Mouse (Mus musculus): ENCODE measurements around the gene Rars. TPM values are rescaled to one million over a fixed set of nuclear protein-coding genes. Genes with fewer than 3 reads are reported as not detected.

Rars gene
- polyA plus RNA-seq, 1 experiment from 2014 or later: 132 TPM

- Histone ChIP-seq H3K4me2 (ENCODE audit: low read depth, low read length) (no peak overlapping the region), H3K4me1 (ENCODE audit: control insufficient read depth, insufficient read depth, low read length) (no peaks in the 10 kb centered on the region), H3K27ac (replicated peaks; ENCODE audit: low read depth, low read length) (no peak overlapping the region), H3K9ac (replicated peaks; ENCODE audit: low read length) (no peak overlapping the region), H3K4me3 (ENCODE audit: low read depth, low read length) (no peak overlapping the region), H3K36me3 (replicated peaks; ENCODE audit: control insufficient read depth, insufficient read depth, low read depth, low read length) (peaks cover 5% of the 10 kb centered on the region; the same call in 1 of the 2 replicates), H3K27me3 (ENCODE audit: control insufficient read depth, insufficient read depth, low read length) (no peaks in the 10 kb centered on the region), H3K9me3 (replicated peaks; ENCODE audit: control insufficient read depth, low read length) (no peaks in the 10 kb centered on the region)
- no peak for DNase-seq (ENCODE audit: low spot score)
- WGBS: 92% methylated on average over 3 of the region's 3 CpGs
- no peak for ATAC-seq (replicated peaks; ENCODE audit: insufficient number of reproducible peaks, low FRiP score, low TSS enrichment, low read depth)
These were observed 57.9 kb downstream of the Rars start for GRCm38 (mm10) chr11:35776452-35776851.

- H3K27me3 ChIP-seq (ENCODE audit: control insufficient read depth, insufficient read depth, low read length): no peaks in the 10 kb centered on the region
- WGBS: 99% methylated on average over 3 of the region's 3 CpGs
- H3K36me3 ChIP-seq (replicated peaks; ENCODE audit: control insufficient read depth, insufficient read depth, low read depth, low read length): peaks cover 5% of the 10 kb centered on the region; the same call in 1 of the 2 replicates
- DNase-seq (ENCODE audit: low spot score) (no peak), ATAC-seq (replicated peaks; ENCODE audit: insufficient number of reproducible peaks, low FRiP score, low TSS enrichment, low read depth) (no peak)
- no peak overlapping the region for H3K27ac ChIP-seq (replicated peaks; ENCODE audit: low read depth, low read length)
- no peaks in the 10 kb centered on the region for H3K4me1 ChIP-seq (ENCODE audit: control insufficient read depth, insufficient read depth, low read length)
- H3K9ac ChIP-seq (replicated peaks; ENCODE audit: low read length): no peak overlapping the region
- H3K4me3 ChIP-seq (ENCODE audit: low read depth, low read length): no peak overlapping the region
- H3K4me2 ChIP-seq (ENCODE audit: low read depth, low read length): no peak overlapping the region
- H3K9me3 ChIP-seq (replicated peaks; ENCODE audit: control insufficient read depth, low read length): no peaks in the 10 kb centered on the region
These were observed 58.7 kb downstream of the Rars start for GRCm38 (mm10) chr11:35775606-35776005.

GRCm38 (mm10) chr11:35770741-35771504, 63.4 kb downstream of the Rars start:
- ATAC-seq (replicated peaks; ENCODE audit: insufficient number of reproducible peaks, low FRiP score, low TSS enrichment, low read depth) (no peak), DNase-seq (ENCODE audit: low spot score) (no peak)
- no peaks in the 10 kb centered on the region for H3K9me3 ChIP-seq (replicated peaks; ENCODE audit: control insufficient read depth, low read length)
- peak overlapping the region; percentile 99 for H3K9ac ChIP-seq (replicated peaks; ENCODE audit: low read length)
- WGBS: 70% methylated on average over 9 of the region's 9 CpGs
- no peaks in the 10 kb centered on the region for H3K36me3 ChIP-seq (replicated peaks; ENCODE audit: control insufficient read depth, insufficient read depth, low read depth, low read length)
- H3K27ac ChIP-seq (replicated peaks; ENCODE audit: low read depth, low read length): no peak overlapping the region
- no peaks in the 10 kb centered on the region for H3K4me1 ChIP-seq (ENCODE audit: control insufficient read depth, insufficient read depth, low read length)
- no peaks in the 10 kb centered on the region for H3K27me3 ChIP-seq (ENCODE audit: control insufficient read depth, insufficient read depth, low read length)
- peak overlapping the region; percentile 50 for H3K4me2 ChIP-seq (ENCODE audit: low read depth, low read length)
- H3K4me3 ChIP-seq (ENCODE audit: low read depth, low read length): peak overlapping the region; percentile 97

GRCm38 (mm10) chr11:35769746-35770437, 64.4 kb downstream of the Rars start:
- H3K27ac ChIP-seq (replicated peaks; ENCODE audit: low read depth, low read length): peak overlapping the region; percentile 91
- DNase-seq (ENCODE audit: low spot score) (no peak), ATAC-seq (replicated peaks; ENCODE audit: insufficient number of reproducible peaks, low FRiP score, low TSS enrichment, low read depth) (peak; percentile 88)
- no peaks in the 10 kb centered on the region for H3K9me3 ChIP-seq (replicated peaks; ENCODE audit: control insufficient read depth, low read length)
- peak overlapping the region; percentile 99 for H3K9ac ChIP-seq (replicated peaks; ENCODE audit: low read length)
- no peaks in the 10 kb centered on the region for H3K27me3 ChIP-seq (ENCODE audit: control insufficient read depth, insufficient read depth, low read length)
- peak overlapping the region; percentile 50 for H3K4me2 ChIP-seq (ENCODE audit: low read depth, low read length)
- under 1% methylated on average over 34 of the region's 41 CpGs for WGBS
- H3K4me1 ChIP-seq (ENCODE audit: control insufficient read depth, insufficient read depth, low read length): no peaks in the 10 kb centered on the region
- H3K36me3 ChIP-seq (replicated peaks; ENCODE audit: control insufficient read depth, insufficient read depth, low read depth, low read length): no peaks in the 10 kb centered on the region
- H3K4me3 ChIP-seq (ENCODE audit: low read depth, low read length): peak overlapping the region; percentile 97

- ATAC-seq (replicated peaks; ENCODE audit: insufficient number of reproducible peaks, low FRiP score, low TSS enrichment, low read depth) (peak; percentile 100), DNase-seq (ENCODE audit: low spot score) (peak; percentile 99)
- Histone ChIP-seq H3K27ac (replicated peaks; ENCODE audit: low read depth, low read length) (peak within 1 kb of the TSS; percentile 91), H3K9me3 (replicated peaks; ENCODE audit: control insufficient read depth, low read length) (no peaks in the 10 kb centered on the region), H3K9ac (replicated peaks; ENCODE audit: low read length) (peak within 1 kb of the TSS; percentile 99), H3K4me3 (ENCODE audit: low read depth, low read length) (peak within 1 kb of the TSS; percentile 97), H3K27me3 (ENCODE audit: control insufficient read depth, insufficient read depth, low read length) (no peaks in the 10 kb centered on the region), H3K36me3 (replicated peaks; ENCODE audit: control insufficient read depth, insufficient read depth, low read depth, low read length) (no peaks in the 10 kb centered on the region), H3K4me1 (ENCODE audit: control insufficient read depth, insufficient read depth, low read length) (no peaks in the 10 kb centered on the region), H3K4me2 (ENCODE audit: low read depth, low read length) (peak within 1 kb of the TSS; percentile 50)
- under 1% methylated on average over 35 of the region's 50 CpGs for WGBS
These were observed 65.0 kb downstream of the Rars start, which contains the start of gene Pank3 for GRCm38 (mm10) chr11:35769188-35769745. Gene Pank3 (plus strand): TSS chr11:35769484.

GRCm38 (mm10) chr11:35766845-35767244, 67.5 kb downstream of the Rars start:
- H3K36me3 ChIP-seq (replicated peaks; ENCODE audit: control insufficient read depth, insufficient read depth, low read depth, low read length): no peaks in the 10 kb centered on the region
- no peak overlapping the region for H3K4me3 ChIP-seq (ENCODE audit: low read depth, low read length)
- no peak for ATAC-seq (replicated peaks; ENCODE audit: insufficient number of reproducible peaks, low FRiP score, low TSS enrichment, low read depth)
- WGBS: 90% methylated on average over 5 of the region's 5 CpGs
- no peaks in the 10 kb centered on the region for H3K4me1 ChIP-seq (ENCODE audit: control insufficient read depth, insufficient read depth, low read length)
- H3K27ac ChIP-seq (replicated peaks; ENCODE audit: low read depth, low read length): no peak overlapping the region
- DNase-seq (ENCODE audit: low spot score): no peak
- H3K27me3 ChIP-seq (ENCODE audit: control insufficient read depth, insufficient read depth, low read length): no peaks in the 10 kb centered on the region
- no peak overlapping the region for H3K4me2 ChIP-seq (ENCODE audit: low read depth, low read length)
- H3K9me3 ChIP-seq (replicated peaks; ENCODE audit: control insufficient read depth, low read length): no peaks in the 10 kb centered on the region
- no peak overlapping the region for H3K9ac ChIP-seq (replicated peaks; ENCODE audit: low read length)

GRCm38 (mm10) chr11:35760627-35761003, 73.7 kb downstream of the Rars start:
- Histone ChIP-seq H3K9me3 (replicated peaks; ENCODE audit: control insufficient read depth, low read length) (no peaks in the 10 kb centered on the region), H3K36me3 (replicated peaks; ENCODE audit: control insufficient read depth, insufficient read depth, low read depth, low read length) (no peaks in the 10 kb centered on the region), H3K9ac (replicated peaks; ENCODE audit: low read length) (no peak overlapping the region), H3K4me3 (ENCODE audit: low read depth, low read length) (no peak overlapping the region), H3K27ac (replicated peaks; ENCODE audit: low read depth, low read length) (no peak overlapping the region), H3K4me1 (ENCODE audit: control insufficient read depth, insufficient read depth, low read length) (no peaks in the 10 kb centered on the region), H3K27me3 (ENCODE audit: control insufficient read depth, insufficient read depth, low read length) (no peaks in the 10 kb centered on the region), H3K4me2 (ENCODE audit: low read depth, low read length) (no peak overlapping the region)
- 94% methylated on average over 4 of the region's 4 CpGs for WGBS
- no peak for DNase-seq (ENCODE audit: low spot score)
- no peak for ATAC-seq (replicated peaks; ENCODE audit: insufficient number of reproducible peaks, low FRiP score, low TSS enrichment, low read depth)

All from embryonic facial prominence, embryonic 11.5 days (tissue).